Mouse (Mus musculus) forebrain, embryonic 15.5 days (tissue): ENCODE results near the gene Eif3j1. TPM values are rescaled to one million over a fixed set of nuclear protein-coding genes. Genes with fewer than 3 reads are reported as not detected.

Source experiments
- microRNA-seq: library from miRNA; unstranded; fragments of <30 nt; microRNA quantifications from one replicate; pipeline ENCODE4, GENCODE M21; 2016
- polyA plus RNA-seq: library from polyadenylated mRNA; unstranded; fragments of >200 nt; fragmentation: Nextera tagmentation; extraction: Ambion mirVana; gene quantifications from 2 replicates; pipeline ENCODE4 v1.2.1, GENCODE M21; 2015

The Eif3j1 gene
- polyA plus RNA-seq, 1 experiment from 2014 or later = 10.9 TPM

Small RNA genes lying within 50 kb of the gene (microRNA-seq; reads per million reads assigned to microRNA genes)
- not detected for gene Gm47314

Other genes with a start within 250 kb of the Eif3j1 start
- gene Frmd5, start 221.5 kb upstream of the Eif3j1 start, polyA plus RNA-seq = 37.5 and 38.2 TPM in 2 replicates
- 26.6 and 27.2 TPM in 2 replicates for gene Casc4, start 161.6 kb upstream of the Eif3j1 start, polyA plus RNA-seq
- gene Ctdspl2, start 72.5 kb upstream of the Eif3j1 start, polyA plus RNA-seq = 50.1 and 50.2 TPM in 2 replicates
- 0.86 and 1.1 TPM in 2 replicates for gene Mageb3, start 72.5 kb upstream of the Eif3j1 start, polyA plus RNA-seq
- gene Spg11, start 89.8 kb downstream of the Eif3j1 start, polyA plus RNA-seq = 8.4 and 9.9 TPM in 2 replicates
- 67.0 and 71.9 TPM in 2 replicates for gene B2m, start 119.1 kb downstream of the Eif3j1 start, polyA plus RNA-seq
- gene Trim69, start 132.2 kb downstream of the Eif3j1 start, polyA plus RNA-seq = not detected in 2 replicates
- gene Patl2, start 157.6 kb downstream of the Eif3j1 start, polyA plus RNA-seq = not detected in 2 replicates
- not detected in 2 replicates for gene Terb2, start 157.7 kb downstream of the Eif3j1 start, polyA plus RNA-seq
- gene Sord, start 206.2 kb downstream of the Eif3j1 start, polyA plus RNA-seq = 16.0 and 16.2 TPM in 2 replicates